Mouse (Mus musculus) spleen, adult 2 months (tissue): ENCODE measurements around the gene Uhrf1bp1. TPM values are rescaled to one million over a fixed set of nuclear protein-coding genes. Genes with fewer than 3 reads are reported as not detected.

Experiments
- DNase-seq, 2 experiments: peaks; one replicate each; pipeline versions ENCODE4 v3.0.0 to v3.0.0-alpha.2; 2012 to 2021; ENCODE audit warnings: low spot score in 2 of 2, low read depth in 1 of 2
- H3K27ac ChIP-seq: fragments of 200-500 bp; 2 replicates; pipeline ENCODE4 v1.5.1; 2012; ENCODE audit warnings: low read length, inconsistent platforms; ENCODE audit not compliant: insufficient read depth
- H3K27me3 ChIP-seq: fragments of 200-500 bp; 2 replicates; pipeline ENCODE4 v1.6.1; 2012; ENCODE audit warnings: mild to moderate bottlenecking, moderate library complexity, low read length, inconsistent platforms; ENCODE audit not compliant: control insufficient read depth, insufficient read depth
- H3K36me3 ChIP-seq: fragments of 200-500 bp; 2 replicates; pipeline ENCODE4 v1.6.1; 2012; ENCODE audit warnings: mild to moderate bottlenecking, low read length, inconsistent platforms; ENCODE audit not compliant: control insufficient read depth, insufficient read depth
- H3K4me1 ChIP-seq: fragments of 200-500 bp; 2 replicates; pipeline ENCODE4 v1.6.1; 2011; ENCODE audit warnings: inconsistent platforms; ENCODE audit not compliant: control insufficient read depth, insufficient read depth, insufficient read length
- H3K4me3 ChIP-seq: fragments of 200-500 bp; 2 replicates; pipeline ENCODE4 v1.5.1; 2011; ENCODE audit warnings: mild to moderate bottlenecking, inconsistent platforms; ENCODE audit not compliant: insufficient read depth, insufficient read length; ENCODE audit errors: extremely low read depth
- CTCF ChIP-seq: fragments of 200-500 bp; IDR thresholded peaks from 2 replicates; pipeline ENCODE4 v1.5.1; 2011; ENCODE audit warnings: mild to moderate bottlenecking, inconsistent platforms; ENCODE audit not compliant: insufficient read depth, insufficient read length, insufficient replicate concordance; ENCODE audit errors: extremely low read depth
- POLR2A ChIP-seq: fragments of 200-500 bp; IDR thresholded peaks from 2 replicates; pipeline ENCODE4 v1.6.1; 2011; ENCODE audit warnings: low read depth, low read length, inconsistent platforms
- whole genome bisulfite sequencing: fragments of 180-500 bp; shearing (Covaris S2); methylation state at CpG from one replicate; pipeline ENCODE4 v1.1.7; 2018; 5-methylcytosine and 5-hydroxymethylcytosine counted together
- polyA plus RNA-seq: library from polyadenylated mRNA; depleted of rRNA; stranded (reverse); fragments of >200 nt; gene quantifications from 2 replicates; pipeline ENCODE4 v1.2.3, GENCODE M21; 2012; rRNA removed

The Uhrf1bp1 gene
- polyA plus RNA-seq, 1 experiment = 2.5 TPM

GRCm38 (mm10) chr17:27941178-27941577 is 84.9 kb downstream of the Uhrf1bp1 start:
- no peak overlapping the region for H3K27ac ChIP-seq
- TF ChIP-seq POLR2A (no peak), CTCF (no peak)
- H3K27me3 ChIP-seq = no peaks in the 10 kb centered on the region
- 82% methylated on average over 5 of the region's 5 CpGs for WGBS
- H3K4me1 ChIP-seq = no peaks in the 10 kb centered on the region
- DNase-seq = no peak
- no peak overlapping the region for H3K4me3 ChIP-seq
- H3K36me3 ChIP-seq = no peaks in the 10 kb centered on the region

GRCm38 (mm10) chr17:27941698-27942097 is 85.5 kb downstream of the Uhrf1bp1 start:
- no peaks in the 10 kb centered on the region for H3K27me3 ChIP-seq
- H3K36me3 ChIP-seq = no peaks in the 10 kb centered on the region
- no peak overlapping the region for H3K4me3 ChIP-seq
- H3K27ac ChIP-seq = no peak overlapping the region
- TF ChIP-seq CTCF = no peak
- no peak for TF ChIP-seq POLR2A
- no peaks in the 10 kb centered on the region for H3K4me1 ChIP-seq
- 77% methylated on average over 2 of the region's 2 CpGs for WGBS
- DNase-seq = no peak

GRCm38 (mm10) chr17:27942131-27942530 is 85.9 kb downstream of the Uhrf1bp1 start:
- H3K36me3 ChIP-seq = no peaks in the 10 kb centered on the region
- DNase-seq = no peak
- WGBS = 85% methylated on average over 4 of the region's 4 CpGs
- H3K4me1 ChIP-seq = no peaks in the 10 kb centered on the region
- H3K4me3 ChIP-seq = no peak overlapping the region
- TF ChIP-seq POLR2A = no peak
- TF ChIP-seq CTCF = no peak
- no peak overlapping the region for H3K27ac ChIP-seq
- no peaks in the 10 kb centered on the region for H3K27me3 ChIP-seq

GRCm38 (mm10) chr17:27945546-27946216 is 89.4 kb downstream of the Uhrf1bp1 start:
- WGBS = 85% methylated on average over 6 of the region's 6 CpGs
- H3K4me3 ChIP-seq = no peak overlapping the region
- no peaks in the 10 kb centered on the region for H3K4me1 ChIP-seq
- no peak overlapping the region for H3K27ac ChIP-seq
- no peaks in the 10 kb centered on the region for H3K27me3 ChIP-seq
- no peaks in the 10 kb centered on the region for H3K36me3 ChIP-seq
- DNase-seq = no peak
- TF ChIP-seq CTCF = no peak

- DNase-seq = no peak
- Histone ChIP-seq H3K4me1 (no peaks in the 10 kb centered on the region), H3K4me3 (no peak overlapping the region), H3K27ac (no peak overlapping the region), H3K36me3 (no peaks in the 10 kb centered on the region), H3K27me3 (no peaks in the 10 kb centered on the region)
- TF ChIP-seq POLR2A = no peak
- TF ChIP-seq CTCF = no peak
- WGBS = 93% methylated on average over 8 of the region's 8 CpGs
Measured at GRCm38 (mm10) chr17:27946371-27946770, 90.1 kb downstream of the Uhrf1bp1 start.

- Histone ChIP-seq H3K36me3 (no peaks in the 10 kb centered on the region), H3K27me3 (no peaks in the 10 kb centered on the region), H3K4me3 (no peak overlapping the region), H3K4me1 (no peaks in the 10 kb centered on the region), H3K27ac (no peak overlapping the region)
- DNase-seq = no peak
- TF ChIP-seq CTCF = no peak
- no peak for TF ChIP-seq POLR2A
- 87% methylated on average over 2 of the region's 2 CpGs for WGBS
Measured at GRCm38 (mm10) chr17:27947155-27947554, 90.9 kb downstream of the Uhrf1bp1 start.

Other genes starting within 250 kb of the Uhrf1bp1 start
- 43.2 and 55.6 TPM in 2 replicates for gene Nudt3, start 232.9 kb upstream of the Uhrf1bp1 start, polyA plus RNA-seq
- gene RPS10-NUDT3, start 221.2 kb upstream of the Uhrf1bp1 start, polyA plus RNA-seq = not detected in 2 replicates
- gene Rps10, start 219.8 kb upstream of the Uhrf1bp1 start, polyA plus RNA-seq = 1,319 and 1,587 TPM in 2 replicates
- gene Pacsin1, start 200.9 kb upstream of the Uhrf1bp1 start, polyA plus RNA-seq = 10.3 and 15.7 TPM in 2 replicates
- gene Spdef, start 127.5 kb upstream of the Uhrf1bp1 start, polyA plus RNA-seq = 0.94 and 1.2 TPM in 2 replicates
- 63.8 and 64.6 TPM in 2 replicates for gene D17Wsu92e, start 35.8 kb upstream of the Uhrf1bp1 start, polyA plus RNA-seq
- 63.5 and 104 TPM in 2 replicates for gene Snrpc, start 18.3 kb upstream of the Uhrf1bp1 start, polyA plus RNA-seq
- gene Anks1, start 52.9 kb downstream of the Uhrf1bp1 start, polyA plus RNA-seq = 25.9 and 27.1 TPM in 2 replicates
- gene Taf11, start 53.4 kb downstream of the Uhrf1bp1 start, polyA plus RNA-seq = 5.7 and 6.6 TPM in 2 replicates
- gene Tcp11, start 224.2 kb downstream of the Uhrf1bp1 start, polyA plus RNA-seq = 0.58 and 0.92 TPM in 2 replicates